Mouse (Mus musculus) midbrain, postnatal 0 days (tissue): ENCODE results near the gene Cdk14. TPM values are rescaled to one million over a fixed set of nuclear protein-coding genes. Genes with fewer than 3 reads are reported as not detected.

Experiments used
- ATAC-seq: fragments of 200-750 bp; cut with Nextera tagmentation; 2 replicates; pipeline ENCODE4 v1.8.0; 2017; ENCODE audit warnings: moderate number of reproducible peaks, mild to moderate bottlenecking, moderate TSS enrichment, moderate library complexity; ENCODE audit not compliant: low FRiP score
- DNase-seq: peaks from one replicate; pipeline ENCODE4 v3.0.0-alpha.2; 2015; ENCODE audit warnings: low spot score
- H3K27ac ChIP-seq: fragments of 300-500 bp; sonication (generic); 2 replicates; pipeline ENCODE4 v1.5.1; 2014; ENCODE audit warnings: low read depth, mild to moderate bottlenecking, low read length, mixed read lengths
- H3K27me3 ChIP-seq: fragments of 300-500 bp; sonication (generic); 2 replicates; pipeline ENCODE4 v1.6.1; 2014; ENCODE audit warnings: low read length, control low read depth, mixed read lengths; ENCODE audit not compliant: insufficient read depth
- H3K36me3 ChIP-seq: fragments of 300-500 bp; sonication (generic); 2 replicates; pipeline ENCODE4 v1.6.1; 2014; ENCODE audit warnings: low read length, control low read depth, mixed read lengths; ENCODE audit not compliant: insufficient read depth
- H3K4me1 ChIP-seq: fragments of 300-500 bp; sonication (generic); 2 replicates; pipeline ENCODE4 v1.6.1; 2014; ENCODE audit warnings: mild to moderate bottlenecking, control low read depth, antibody characterized with exemption, low read length, mixed read lengths; ENCODE audit not compliant: insufficient read depth
- H3K4me2 ChIP-seq: fragments of 300-500 bp; sonication (generic); 2 replicates; pipeline ENCODE4 v1.6.1; 2014; ENCODE audit warnings: low read depth, mild to moderate bottlenecking, low read length, mixed read lengths; ENCODE audit not compliant: poor library complexity, severe bottlenecking
- H3K4me3 ChIP-seq: fragments of 300-500 bp; sonication (generic); 2 replicates; pipeline ENCODE4 v1.5.1; 2014; ENCODE audit warnings: low read depth, mild to moderate bottlenecking, low read length, moderate library complexity
- H3K9ac ChIP-seq: fragments of 300-500 bp; sonication (generic); replicated peaks from 2 replicates; pipeline ENCODE4 v1.6.1; 2014; ENCODE audit warnings: mild to moderate bottlenecking, low read length, moderate library complexity, mixed read lengths; ENCODE audit not compliant: poor library complexity, severe bottlenecking
- H3K9me3 ChIP-seq: fragments of 300-500 bp; sonication (generic); 2 replicates; pipeline ENCODE4 v1.6.1; 2016; ENCODE audit warnings: low read length, control low read depth
- CTCF ChIP-seq: IDR thresholded peaks from 2 replicates; pipeline ENCODE4 v1.5.1; 2016; ENCODE audit warnings: antibody characterized with exemption, mild to moderate bottlenecking
- WGBS: fragments of 180-500 bp; shearing (Covaris S2); extraction: QIAGEN DNeasy Blood & Tissue Kit; methylation state at CpG from one replicate; pipeline ENCODE4 v1.1.7; 2014; 5-methylcytosine and 5-hydroxymethylcytosine counted together
- polyA plus RNA-seq: library from polyadenylated mRNA; unstranded; fragments of >200 nt; fragmentation: Nextera tagmentation; extraction: Ambion mirVana; gene quantifications from 2 replicates; pipeline ENCODE4 v1.2.1, GENCODE M21; 2015
- total RNA-seq: library from RNA; depleted of rRNA; stranded (reverse); fragments of >200 nt; gene quantifications from 2 replicates; pipeline ENCODE4 v1.2.3, GENCODE M21; 2014

Cdk14 gene
- total and polyA plus RNA-seq, 2 experiments from 2014 or later = 45.6 to 84.4 TPM

- ATAC-seq = no peak
- no peaks in the 10 kb centered on the region for H3K9me3 ChIP-seq
- no peak overlapping the region for H3K9ac ChIP-seq
- H3K36me3 ChIP-seq = no peaks in the 10 kb centered on the region
- no peak overlapping the region for H3K27ac ChIP-seq
- TF ChIP-seq CTCF = no peak
- no peak for DNase-seq
- WGBS = 78% methylated on average over 4 of the region's 4 CpGs
- no peak overlapping the region for H3K4me2 ChIP-seq
- no peaks in the 10 kb centered on the region for H3K4me1 ChIP-seq
- no peaks in the 10 kb centered on the region for H3K27me3 ChIP-seq
- H3K4me3 ChIP-seq = no peak overlapping the region
Observed at GRCm38 (mm10) chr5:4979551-4979950, 440.6 kb downstream of the Cdk14 start.

- H3K4me3 ChIP-seq = no peak overlapping the region
- H3K27ac ChIP-seq = no peak overlapping the region
- H3K9ac ChIP-seq = no peak overlapping the region
- H3K4me2 ChIP-seq = no peak overlapping the region
- TF ChIP-seq CTCF = no peak
- H3K27me3 ChIP-seq = no peaks in the 10 kb centered on the region
- H3K36me3 ChIP-seq = no peaks in the 10 kb centered on the region
- H3K4me1 ChIP-seq = no peaks in the 10 kb centered on the region
- no peaks in the 10 kb centered on the region for H3K9me3 ChIP-seq
- no peak for DNase-seq
- ATAC-seq = no peak
- WGBS = 85% methylated on average over 1 of the region's 1 CpGs
Observed at GRCm38 (mm10) chr5:4973408-4973807, 446.7 kb downstream of the Cdk14 start.

GRCm38 (mm10) chr5:4962063-4962610, 458.0 kb downstream of the Cdk14 start:
- Histone ChIP-seq H3K4me2 (no peak overlapping the region), H3K4me1 (no peaks in the 10 kb centered on the region), H3K36me3 (no peaks in the 10 kb centered on the region), H3K9ac (no peak overlapping the region), H3K9me3 (no peaks in the 10 kb centered on the region), H3K27me3 (no peaks in the 10 kb centered on the region), H3K27ac (0 out of 2 replicates have a peak overlapping the region, but pooled peaks have one; percentile 3), H3K4me3 (no peak overlapping the region)
- peak; percentile 99 for TF ChIP-seq CTCF
- WGBS = 49% methylated on average over 15 of the region's 15 CpGs
- peak; percentile 93 for DNase-seq
- peak; percentile 86 for ATAC-seq

- Histone ChIP-seq H3K4me2 (no peak overlapping the region), H3K9ac (no peak overlapping the region), H3K4me3 (no peak overlapping the region), H3K36me3 (no peaks in the 10 kb centered on the region), H3K27ac (no peak overlapping the region), H3K27me3 (no peaks in the 10 kb centered on the region), H3K9me3 (no peaks in the 10 kb centered on the region), H3K4me1 (no peaks in the 10 kb centered on the region)
- TF ChIP-seq CTCF = no peak
- DNase-seq (no peak), ATAC-seq (no peak)
- 94% methylated on average over 1 of the region's 1 CpGs for WGBS
Observed at GRCm38 (mm10) chr5:4961636-4962035, 458.5 kb downstream of the Cdk14 start.

- WGBS = 50% methylated on average over 5 of the region's 5 CpGs
- Histone ChIP-seq H3K9ac (no peak overlapping the region), H3K27ac (no peak overlapping the region), H3K36me3 (no peaks in the 10 kb centered on the region), H3K9me3 (no peaks in the 10 kb centered on the region), H3K27me3 (no peaks in the 10 kb centered on the region), H3K4me2 (no peak overlapping the region), H3K4me1 (no peaks in the 10 kb centered on the region), H3K4me3 (no peak overlapping the region)
- DNase-seq (peak; percentile 22), ATAC-seq (no peak)
- TF ChIP-seq CTCF = no peak
Observed at GRCm38 (mm10) chr5:4959446-4959845, 460.7 kb downstream of the Cdk14 start.

- Histone ChIP-seq H3K36me3 (no peaks in the 10 kb centered on the region), H3K4me2 (no peak overlapping the region), H3K4me3 (no peak overlapping the region), H3K27ac (no peak overlapping the region), H3K27me3 (no peaks in the 10 kb centered on the region), H3K4me1 (no peaks in the 10 kb centered on the region), H3K9me3 (no peaks in the 10 kb centered on the region), H3K9ac (no peak overlapping the region)
- DNase-seq = peak; percentile 27
- 87% methylated on average over 7 of the region's 7 CpGs for WGBS
- ATAC-seq = no peak
- peak; percentile 49 for TF ChIP-seq CTCF
Observed at GRCm38 (mm10) chr5:4955993-4956392, 464.1 kb downstream of the Cdk14 start.
